Mouse (Mus musculus) right cerebral cortex, postnatal 36 days (tissue): ENCODE data around the gene Nradd.
A peak's percentile ranks its signal among the peaks of the same experiment; 100 is the strongest.

Source experiments
- DNase-seq, 2 experiments: peaks; one replicate each; pipeline ENCODE4 v3.0.0; 2022; ENCODE audit warnings: low spot score in 2 of 2, mixed read lengths in 1 of 2

Nradd gene

DNA sequence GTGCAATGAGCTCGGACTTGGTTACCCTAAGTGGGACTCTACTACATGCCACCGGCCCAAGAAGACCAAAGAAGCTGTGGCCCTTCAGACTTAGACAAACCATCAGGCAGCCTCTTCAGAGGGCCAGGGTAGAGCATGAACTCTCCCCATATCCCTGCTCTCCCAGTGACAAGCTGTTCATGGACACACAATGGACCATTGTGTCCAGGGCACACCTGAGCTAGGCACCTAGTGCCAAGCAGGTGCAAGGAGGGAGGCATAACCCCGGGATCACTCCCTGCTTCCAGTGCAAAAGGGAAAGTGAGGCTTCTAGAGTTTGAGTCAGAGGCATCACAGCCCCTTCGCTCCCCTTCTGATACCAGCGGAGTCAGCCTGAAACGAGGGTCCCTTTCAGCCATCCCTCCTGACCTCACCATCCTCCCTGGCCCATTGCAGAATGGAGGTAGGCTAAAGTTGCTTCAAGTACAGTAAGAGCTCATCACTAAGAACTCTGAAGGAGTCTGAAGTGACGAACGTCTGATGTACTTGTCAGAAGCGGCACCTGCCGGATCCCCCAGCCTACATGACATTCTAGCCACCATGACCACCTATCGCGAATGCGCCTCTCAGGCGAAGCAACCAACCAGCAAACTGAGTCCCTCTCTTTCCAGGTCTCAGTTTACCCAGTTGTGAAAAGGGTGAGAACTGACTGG lies 28.9 kb upstream of the Nradd start:
- DNase-seq, result no peak

DNA sequence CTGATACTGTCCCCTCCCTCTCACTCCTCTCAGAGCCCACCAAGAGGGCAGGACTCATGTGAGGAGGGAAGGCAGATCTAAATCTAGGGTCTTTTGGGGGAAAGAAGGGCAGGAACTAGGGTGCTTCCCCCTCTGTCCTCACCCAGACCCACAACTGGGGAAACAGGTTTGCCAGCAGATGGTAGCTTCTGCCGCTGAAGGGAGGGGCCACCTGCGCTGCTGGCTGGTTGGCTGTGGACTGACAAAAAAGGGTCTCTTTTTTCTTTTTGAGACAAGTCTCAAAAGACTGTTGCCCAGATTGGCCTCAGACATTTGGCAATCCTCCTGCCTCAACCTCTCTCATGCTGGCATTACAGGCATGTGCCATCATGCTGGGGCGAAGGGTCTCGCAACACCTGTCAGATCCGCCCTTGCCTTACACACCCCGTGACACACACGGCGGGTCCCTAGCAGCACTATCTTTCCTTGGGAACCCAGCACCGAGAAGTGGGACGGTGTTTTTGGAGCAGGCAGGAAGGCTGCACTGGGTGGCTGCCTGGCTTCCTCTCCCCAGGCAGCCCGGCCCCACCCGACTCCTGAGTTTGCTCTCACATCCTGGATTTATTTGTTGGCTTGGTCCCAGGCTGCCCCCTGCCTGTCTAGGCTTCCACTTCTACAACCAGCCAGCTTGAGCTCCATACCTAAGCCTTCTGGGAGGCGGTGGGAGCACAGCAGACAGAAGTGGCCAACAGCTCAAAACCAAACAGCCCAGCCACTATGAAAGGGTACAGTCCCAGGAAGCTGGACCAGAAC lies 27.9 kb upstream of the Nradd start:
- no peak for DNase-seq

DNA sequence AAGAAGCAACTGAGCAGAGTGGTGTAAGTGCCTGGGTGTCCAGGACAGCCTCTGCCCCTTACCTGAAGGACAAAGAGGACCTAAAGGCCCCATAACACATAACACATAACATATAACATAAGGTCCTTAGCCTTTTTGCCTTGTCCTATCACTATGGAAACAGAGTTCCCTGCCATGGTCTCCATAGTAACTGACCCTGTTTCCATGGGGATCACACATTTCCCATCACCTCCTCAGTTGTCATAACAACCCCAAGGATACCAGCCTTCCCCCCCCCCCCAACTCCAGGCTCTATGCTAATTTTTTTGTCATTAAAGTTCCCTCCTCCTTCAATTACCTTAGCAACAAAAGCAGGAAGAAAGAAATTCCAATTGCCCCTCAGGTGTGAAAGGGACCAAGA lies 25.5 kb upstream of the Nradd start:
- DNase-seq, result no peak

DNA sequence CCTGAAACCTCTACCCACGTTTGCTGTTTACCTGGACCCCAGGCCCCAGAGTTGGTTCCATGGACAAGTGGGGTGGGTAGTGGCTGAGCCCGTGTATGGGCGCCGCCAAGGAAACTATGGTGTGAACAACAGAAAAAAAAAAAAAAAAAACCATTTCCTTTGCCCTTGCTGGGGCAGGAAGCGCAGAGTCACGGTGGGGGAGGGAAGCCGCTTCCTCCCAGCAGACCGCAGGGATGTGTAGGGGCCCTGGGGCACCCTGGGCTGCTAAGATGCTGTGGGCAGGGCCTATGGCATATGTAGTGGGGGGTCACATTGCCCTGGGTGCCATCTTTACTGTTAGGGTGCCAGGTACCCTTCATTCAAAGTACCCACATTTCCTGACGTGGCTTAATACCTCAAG lies 21.0 kb upstream of the Nradd start:
- DNase-seq, result no peak

DNA sequence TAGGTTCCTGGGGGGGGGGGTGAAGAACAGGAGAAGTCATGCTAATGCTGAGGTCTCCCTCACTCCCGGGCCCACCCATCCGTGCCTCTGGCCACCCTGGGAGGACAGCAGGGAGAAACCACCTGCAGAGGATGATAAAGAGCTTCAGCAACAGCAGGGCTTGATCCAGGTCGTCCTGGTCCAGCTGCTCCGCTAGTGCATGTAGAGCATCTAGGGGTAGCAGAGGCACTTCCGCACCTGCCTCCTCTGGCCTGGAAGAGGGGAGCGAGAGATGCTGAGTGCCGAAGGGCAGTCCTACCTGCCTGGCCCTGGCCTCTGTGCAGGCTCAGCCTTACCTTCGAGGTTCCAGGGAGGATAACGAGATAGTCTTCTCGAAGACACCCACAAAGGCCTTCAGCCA lies 20.0 kb upstream of the Nradd start:
- DNase-seq, result no peak

DNA sequence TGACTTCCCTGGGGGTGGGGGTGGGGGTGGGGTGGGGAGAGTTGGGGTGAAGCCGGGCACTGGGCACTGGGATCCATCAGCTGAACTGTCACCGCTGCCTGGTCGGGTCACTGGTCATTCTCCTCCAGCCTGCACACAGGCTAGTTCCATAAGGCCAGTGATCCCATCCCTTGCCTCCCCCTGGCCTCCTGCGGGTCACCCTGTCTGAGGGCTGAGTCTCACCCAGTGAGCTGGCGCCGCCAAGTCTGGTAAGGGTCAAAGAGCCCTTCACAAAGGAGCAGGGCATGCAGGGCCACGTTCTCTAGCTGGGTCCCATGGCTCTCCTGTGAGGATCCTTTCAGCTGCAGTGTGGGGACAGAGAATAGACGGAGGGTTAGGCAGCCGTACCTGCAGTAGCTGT lies 19.5 kb upstream of the Nradd start:
- no peak for DNase-seq

DNA sequence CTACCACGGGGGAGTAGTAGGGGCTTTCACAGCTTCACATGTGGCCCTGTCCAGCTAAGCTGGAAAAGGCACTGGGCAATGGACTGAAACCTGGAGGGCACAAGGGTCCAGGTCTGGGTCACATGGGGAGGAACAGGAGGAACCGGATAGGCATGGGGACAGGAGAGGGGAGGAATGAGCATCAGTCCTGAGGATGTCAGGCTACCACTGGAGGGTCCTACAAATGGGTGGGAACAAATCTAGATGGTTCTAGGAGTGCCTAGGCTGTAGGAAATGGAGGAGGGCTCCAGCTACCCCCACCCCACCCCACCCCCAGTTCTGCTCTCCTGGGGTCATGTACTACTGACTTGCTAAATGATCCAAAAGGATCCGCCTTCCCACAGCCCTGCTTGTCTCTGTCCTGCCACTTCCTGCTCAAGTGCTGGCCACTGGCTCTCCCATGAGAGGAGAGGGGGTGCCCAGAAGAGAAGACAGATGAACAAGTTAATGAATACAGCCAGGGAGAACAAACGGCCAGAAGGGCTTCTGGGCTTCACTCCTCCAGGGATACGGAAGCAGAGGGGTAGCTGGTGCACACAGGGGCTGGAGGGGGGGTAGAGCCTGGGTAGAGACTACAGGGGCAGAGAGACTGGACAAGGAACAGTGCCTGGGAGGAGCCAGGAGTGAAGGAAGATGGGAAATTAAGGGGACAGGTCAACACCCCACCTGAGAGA lies 18.7 kb upstream of the Nradd start:
- no peak for DNase-seq

DNA sequence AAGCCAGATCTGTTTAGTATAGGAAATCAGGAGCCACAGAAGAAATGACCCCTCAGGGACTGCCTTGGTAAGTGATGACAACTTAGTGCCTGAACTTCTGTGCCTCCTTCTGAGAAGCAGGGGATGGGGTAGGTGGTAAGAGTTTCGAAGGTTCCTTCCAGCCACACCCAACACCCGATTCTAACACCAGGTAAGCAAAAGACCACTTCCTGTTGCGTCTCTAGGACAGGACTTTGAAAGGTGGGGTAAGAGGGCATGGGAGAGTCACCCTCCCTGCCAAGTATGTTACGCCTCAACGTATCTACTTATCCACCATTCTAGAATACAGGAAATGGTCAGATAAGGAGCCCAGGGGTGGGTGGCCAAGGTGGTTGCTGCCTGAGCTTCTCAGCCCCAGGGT lies 16.8 kb upstream of the Nradd start:
- no peak for DNase-seq

DNA sequence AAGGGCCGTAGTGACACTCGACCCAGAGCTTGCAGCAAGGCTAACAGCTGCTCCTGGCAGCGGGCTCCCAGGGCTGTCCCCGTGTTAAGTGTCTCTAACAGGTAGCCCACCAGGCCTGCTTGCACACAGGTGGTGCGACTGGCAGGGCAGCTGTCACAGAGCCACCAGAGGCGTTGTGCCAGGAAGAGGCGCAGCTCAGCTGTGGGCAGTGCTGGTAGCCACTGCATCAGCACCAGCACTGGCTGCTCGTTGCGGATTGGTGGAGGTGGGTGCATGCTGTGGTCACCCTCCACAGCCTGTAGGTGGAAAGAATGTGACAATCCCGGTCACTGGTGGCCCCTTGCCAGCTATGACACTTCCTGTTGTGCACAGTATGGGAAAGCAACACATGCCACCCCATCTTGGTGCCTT lies 14.4 kb upstream of the Nradd start:
- no peak for DNase-seq

DNA sequence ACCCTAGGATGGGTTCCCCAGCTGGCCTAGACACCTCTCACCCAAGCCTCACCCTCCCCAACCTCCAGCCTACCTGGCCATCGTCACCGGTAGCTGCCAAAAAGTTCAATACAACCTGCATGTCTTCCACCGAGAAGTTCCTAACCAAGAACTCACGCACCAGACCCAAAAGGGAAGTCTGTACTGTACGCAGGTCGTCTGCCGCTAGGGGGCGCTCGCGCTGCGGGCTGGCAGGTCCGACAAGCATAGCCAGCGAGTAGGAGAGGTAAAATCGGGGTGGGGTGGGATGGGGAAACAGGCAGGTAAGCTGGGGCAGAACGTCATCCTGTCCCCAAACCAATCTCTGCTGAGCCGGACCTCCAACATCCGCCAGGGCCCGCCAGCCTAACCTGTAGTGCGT lies 11.0 kb upstream of the Nradd start:
- DNase-seq, result peak; percentile 70 to 82

DNA sequence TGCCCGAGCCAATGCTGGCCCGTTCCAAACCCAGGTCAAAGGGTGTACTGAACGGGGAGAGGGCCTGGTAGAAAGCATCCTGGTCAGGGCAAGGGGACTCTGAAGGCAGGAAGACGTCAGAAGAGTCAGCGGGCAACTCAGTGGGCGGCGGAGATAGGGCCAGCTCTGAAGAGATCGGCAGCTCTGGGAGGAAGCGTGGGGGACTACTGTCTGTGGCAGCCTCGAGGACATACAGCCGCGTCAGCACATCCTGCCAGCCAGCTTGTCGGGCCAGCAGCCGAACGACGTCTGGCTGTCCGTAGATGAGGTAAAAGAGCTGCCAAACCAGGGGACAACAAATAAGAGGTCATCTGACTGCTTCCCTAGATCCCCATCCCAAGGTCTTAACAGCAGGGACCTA lies 9.6 kb upstream of the Nradd start:
- DNase-seq, result no peak

DNA sequence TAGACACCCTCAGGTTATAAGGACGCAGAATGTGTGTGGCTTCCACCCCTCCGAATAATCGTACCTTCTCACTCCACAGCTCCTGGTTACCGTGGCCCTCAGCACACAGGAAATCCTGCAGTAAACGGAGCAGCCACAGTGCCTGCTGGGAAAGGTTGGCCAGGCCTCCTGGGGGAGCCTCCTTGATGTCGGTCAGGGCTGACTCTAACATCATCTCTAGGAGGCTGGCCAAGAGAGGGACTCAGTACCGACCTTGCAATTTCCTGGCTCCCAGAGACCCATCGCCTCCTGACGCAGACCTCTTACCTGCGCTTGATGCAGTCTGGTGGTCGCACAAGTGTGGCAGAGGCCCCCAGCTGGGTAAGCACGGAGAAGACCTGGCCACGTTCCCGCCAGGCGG lies 8.4 kb upstream of the Nradd start:
- no peak for DNase-seq

DNA sequence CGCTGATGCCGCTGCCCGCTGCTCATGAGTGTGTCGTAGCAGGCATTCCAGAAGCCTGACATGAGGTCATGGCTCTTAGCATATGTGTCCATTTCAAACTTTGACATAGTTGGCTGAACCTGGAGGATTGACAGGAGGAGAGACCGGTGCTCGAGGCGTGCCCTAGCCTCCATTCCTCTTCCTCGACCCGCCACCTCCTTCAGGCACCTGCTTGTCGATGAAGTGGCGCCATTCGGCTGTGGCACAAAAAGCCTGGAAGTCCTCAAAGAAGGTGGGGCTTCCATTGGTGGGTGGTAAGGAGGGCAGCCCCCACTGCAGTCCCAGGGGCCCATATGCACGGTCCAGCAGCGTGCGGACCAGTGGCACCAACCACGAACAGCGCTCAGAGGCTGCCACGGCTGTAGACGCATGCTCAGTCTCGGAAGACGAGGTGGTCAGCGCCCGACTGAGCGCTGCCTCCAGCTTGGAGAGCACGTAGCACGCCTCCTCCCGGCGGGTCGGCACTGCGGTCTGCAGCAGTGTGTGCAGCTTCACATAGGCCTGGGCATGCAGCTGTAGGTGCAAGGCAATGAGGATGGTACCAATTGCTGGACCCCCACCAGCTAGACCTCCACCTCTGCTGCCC lies 7.5 kb upstream of the Nradd start:
- DNase-seq, result no peak

DNA sequence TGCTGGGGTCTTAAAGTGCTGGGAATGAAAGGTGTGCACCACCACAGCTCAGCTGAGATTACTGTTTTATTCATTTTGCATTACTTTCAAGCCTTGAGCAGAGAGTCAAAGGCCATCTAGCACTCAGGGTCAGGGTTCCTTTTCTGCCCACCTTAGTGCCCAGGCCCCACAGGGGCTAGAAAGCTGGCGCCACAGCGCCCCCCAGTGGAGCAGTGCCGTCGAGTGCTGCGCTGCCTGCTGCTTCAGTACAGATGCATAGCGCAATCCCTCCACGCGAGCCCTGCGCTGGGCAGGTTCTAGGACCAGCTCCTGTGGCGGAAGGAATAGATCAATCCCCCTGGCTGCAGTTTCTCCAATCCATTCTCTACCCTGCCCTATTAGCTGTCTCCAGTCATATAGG lies 6.9 kb upstream of the Nradd start:
- DNase-seq, result no peak

DNA sequence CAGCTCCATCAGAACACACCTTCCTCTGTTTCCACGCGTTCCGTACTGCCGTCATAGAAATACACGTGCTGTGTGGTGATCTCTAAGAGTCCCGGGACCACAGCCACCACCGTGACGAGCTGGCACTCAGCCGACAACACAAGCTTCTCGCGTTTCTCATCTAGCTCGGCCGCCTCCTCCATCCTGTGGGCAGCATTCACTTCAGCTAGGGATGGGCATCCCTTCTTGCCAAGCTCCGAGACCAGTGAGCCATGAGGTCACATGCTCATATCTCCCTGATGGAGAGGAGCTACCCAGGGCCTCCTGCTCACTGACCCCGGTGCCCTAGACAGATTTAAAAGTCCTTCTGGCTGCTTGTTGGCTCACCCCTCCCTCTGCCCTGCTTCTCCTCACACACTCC lies 5.9 kb upstream of the Nradd start:
- no peak for DNase-seq

DNA sequence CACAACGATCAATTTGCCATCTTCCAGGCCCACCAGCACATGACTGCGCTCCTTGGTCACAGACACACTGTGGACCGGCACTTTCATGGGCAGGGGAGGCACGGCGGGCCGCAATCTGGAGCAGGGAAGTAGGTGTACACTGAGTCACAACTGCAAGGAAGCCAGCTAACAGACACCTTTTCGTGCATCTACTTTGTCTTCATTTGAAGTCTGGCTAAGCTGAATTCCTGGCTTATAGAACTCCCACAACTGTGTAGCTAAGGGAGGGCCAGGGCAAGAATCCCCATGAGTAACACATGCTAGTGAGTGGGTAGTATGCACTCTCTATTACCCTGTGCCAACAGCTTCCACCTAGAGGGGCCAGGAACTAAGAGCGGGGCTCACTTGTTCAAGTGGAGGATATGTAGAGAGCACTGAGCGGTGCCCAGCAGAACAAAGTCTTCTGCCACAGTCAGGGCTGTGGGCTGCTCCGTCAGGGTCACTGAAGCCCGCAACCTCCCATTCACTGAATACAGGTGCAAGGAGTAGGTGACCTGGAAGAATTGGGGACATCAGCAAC lies 1.2 kb upstream of the Nradd start:
- no peak for DNase-seq

DNA sequence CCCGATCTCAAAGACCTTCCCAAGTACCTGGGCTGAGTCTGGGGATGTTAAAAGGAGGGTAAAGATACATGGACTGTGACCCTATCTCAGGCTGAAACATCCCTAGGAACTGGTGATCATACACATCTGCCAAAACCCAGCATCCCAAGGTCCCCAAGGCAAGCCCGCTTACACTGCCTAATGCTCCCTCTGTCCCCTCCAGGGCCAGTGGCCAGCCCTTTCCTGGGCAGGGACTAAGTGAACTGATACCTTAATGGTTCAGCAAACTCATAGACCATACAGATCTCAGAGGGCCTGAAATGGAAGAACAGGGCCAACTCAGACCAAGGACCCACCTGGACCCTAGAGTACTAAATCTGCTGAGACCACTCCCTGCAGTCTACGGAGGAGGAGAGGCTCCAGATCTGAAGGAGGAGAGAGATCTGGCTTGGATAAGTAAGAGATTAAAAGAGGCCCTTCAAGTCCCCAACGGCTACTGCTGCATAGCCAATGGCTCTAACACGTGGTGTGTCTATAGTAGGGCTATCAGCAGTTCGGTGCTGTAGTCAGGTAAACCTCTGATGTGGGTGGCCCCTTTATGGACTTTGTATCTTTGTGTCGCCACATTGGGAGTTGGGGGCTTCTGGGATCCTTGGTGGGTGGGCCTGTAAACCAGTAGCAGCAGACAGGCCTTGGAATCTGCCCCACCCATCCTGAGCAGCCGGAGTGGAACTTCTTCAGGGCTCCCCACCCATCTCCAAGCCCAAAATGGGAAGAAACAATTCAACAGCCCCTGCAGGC lies 646 bp downstream of the Nradd start:
- no peak for DNase-seq

DNA sequence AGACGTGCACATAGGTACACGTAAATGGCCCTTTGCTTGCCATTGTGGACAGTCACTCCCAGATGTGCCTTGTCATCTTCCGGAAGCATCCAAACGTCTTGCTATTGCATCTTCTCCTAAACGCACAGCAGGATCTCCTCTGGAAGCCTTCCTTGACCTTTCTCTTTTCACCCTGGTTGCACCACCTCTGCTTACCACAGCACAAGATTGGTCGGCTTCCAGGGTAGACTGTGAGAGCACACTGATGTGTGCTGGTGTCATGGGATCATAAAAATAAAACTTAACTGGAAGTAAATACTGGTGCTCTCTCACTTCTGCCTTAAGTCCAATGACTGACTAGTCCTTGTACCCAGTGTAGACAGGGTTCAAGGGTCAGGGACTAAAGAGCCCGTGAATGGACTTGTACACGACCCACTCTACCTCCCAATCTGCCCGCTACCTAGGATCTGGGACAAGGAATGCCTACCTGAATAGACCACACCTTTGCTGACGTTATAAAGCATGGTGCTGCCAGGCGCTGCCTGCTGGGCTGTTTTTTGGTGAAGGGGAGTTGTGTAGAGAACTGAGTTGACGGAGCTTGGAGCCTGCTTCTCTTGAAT lies 1.5 kb downstream of the Nradd start:
- DNase-seq, result no peak

DNA sequence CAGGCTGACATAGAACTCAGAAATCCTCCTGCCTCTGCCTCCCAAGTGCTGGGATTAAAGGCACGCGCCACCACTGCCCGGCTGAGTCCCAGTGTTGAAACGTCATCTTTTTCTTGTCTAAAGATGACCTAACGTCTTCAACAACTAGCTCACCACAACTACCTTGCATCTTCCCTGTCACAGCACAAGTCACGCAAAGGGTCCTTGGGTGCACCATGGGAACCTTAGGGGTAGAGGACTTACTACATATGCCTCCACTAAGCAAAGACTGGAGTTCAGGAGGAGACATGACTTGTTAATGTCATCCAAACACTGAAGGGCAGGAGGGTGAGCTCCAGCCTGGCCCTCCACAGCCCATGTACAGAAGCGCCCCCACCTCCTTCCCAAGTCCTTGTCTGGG lies 3.6 kb downstream of the Nradd start:
- DNase-seq, result no peak

DNA sequence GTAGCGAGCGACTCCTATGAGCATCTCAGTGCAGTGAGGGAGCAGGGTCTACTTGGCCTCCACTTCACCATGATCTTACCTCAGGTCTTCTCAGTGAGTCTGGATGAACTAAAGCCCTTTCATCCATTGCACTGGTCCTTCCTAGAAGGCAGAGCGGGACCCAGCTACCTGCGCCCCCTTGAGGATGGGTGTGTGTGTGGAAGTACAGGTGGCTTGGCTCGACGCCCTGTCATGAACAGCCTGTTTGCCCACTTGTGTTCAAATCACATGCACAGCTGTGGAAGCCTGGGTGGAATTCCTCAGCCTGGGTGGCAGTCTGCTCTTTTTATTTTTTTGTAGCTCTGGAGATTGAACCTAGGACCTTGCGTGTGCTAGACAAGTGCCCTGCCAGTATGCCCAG lies 4.1 kb downstream of the Nradd start:
- no peak for DNase-seq

DNA sequence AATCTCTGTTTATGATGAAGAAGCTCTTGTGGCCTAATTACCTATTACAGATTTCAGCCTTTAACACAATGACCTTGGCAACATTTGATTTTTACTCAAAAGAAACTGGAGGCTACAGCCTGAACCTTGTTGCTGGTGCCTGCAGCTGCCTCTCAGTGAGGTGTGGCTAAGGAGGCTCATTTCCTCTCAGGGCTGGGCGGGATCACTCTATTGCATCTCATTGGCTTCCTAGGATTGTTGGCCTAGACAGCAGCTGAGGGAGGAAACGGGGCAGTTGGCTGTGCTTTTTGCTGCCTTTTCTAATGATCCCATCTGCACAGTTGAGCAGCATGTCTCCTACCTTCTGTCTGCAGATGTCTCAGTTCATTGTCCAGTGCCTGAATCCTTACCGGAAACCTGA lies 7.2 kb downstream of the Nradd start:
- no peak for DNase-seq
